Mouse (Mus musculus): ENCODE results near the gene Zfp64. TPM values are rescaled to one million over a fixed set of nuclear protein-coding genes. Genes with fewer than 3 reads are reported as not detected.

The Zfp64 gene
- 25.1 and 25.8 TPM in 2 replicates for total RNA-seq (2012; rRNA removed)
- 20.0 and 22.2 TPM in 2 replicates for total RNA-seq (2014; rRNA removed)
- polyA plus RNA-seq (2012; ENCODE audit: insufficient read length, low read depth) = 31.4 and 37.0 TPM in 2 replicates

DNA sequence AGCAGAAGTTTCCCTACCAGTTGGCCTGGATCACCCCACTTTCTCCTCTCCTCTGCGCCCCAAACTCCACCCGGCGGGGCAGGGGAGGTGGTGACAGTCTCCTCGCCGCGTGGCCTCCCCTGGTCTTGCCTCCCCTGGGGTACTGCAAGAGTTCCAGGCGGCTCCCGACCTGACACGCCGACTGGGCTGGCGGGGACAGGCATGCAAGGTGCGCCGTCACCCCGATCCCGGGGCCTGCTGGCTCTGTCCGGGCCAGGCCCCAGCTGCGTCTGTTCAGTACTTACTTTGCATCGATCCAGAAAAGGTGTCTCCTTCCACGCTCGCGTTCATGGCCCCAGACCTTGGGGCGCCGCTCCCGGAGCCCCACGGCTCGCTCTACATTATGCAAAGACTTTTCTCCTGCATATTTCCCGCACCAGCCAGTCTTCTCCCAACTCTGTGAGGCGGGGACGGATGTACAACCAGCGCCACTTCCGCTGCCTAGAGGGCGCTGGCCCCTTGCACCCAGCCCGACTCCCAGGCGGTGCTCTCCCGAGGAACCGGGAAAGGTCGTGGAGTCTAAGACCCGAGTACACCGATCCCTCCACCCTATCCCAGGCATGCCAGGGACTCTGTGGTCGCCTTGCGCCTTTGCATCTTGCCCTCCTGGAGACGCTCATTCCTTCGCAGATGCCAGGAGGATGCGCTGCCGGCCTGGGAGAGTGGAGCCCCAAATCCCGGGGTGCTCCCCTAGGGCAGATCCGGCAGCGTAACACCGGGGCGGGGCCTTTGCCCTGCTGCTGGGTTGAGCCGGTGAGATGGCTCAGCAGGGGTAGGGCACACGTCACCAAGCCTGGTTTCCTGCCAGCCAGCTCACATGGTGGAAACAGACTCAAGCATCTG, at the start of gene Zfp64:
Zfp64 (minus strand) TSS at position 753 of the 882 bp plus-strand sequence.
- no peaks in the 10 kb centered on the region for H3K27me3 ChIP-seq (replicated peaks)
- H3K79me2 ChIP-seq (replicated peaks; ENCODE audit: control insufficient read depth, extremely low read depth, insufficient read depth, poor library complexity, severe bottlenecking) = peaks cover 26% of the 10 kb centered on the region
- H3K4me2 ChIP-seq (ENCODE audit: insufficient read depth, low read depth, poor library complexity, severe bottlenecking) = peak within 1 kb of the TSS; percentile 78
- peak; percentile 87 for DNase-seq (ENCODE audit: extremely low read depth)
- H3K9ac ChIP-seq (ENCODE audit: insufficient read depth, low read depth) = peak within 1 kb of the TSS; percentile 60
- peaks cover 18 to 27% of the 10 kb centered on the region in 2 experiments for H3K36me3 ChIP-seq (replicated peaks in 1 of 2; ENCODE audit: control insufficient read depth in 1 of 2, insufficient read depth in 1 of 2, low read length in 1 of 2)
- dilution Hi-C loops (cut with MboI; ENCODE audit: extremely low pct_ligation_motif_present, extremely low pct_unique_long_range_greater_than_20kb, low sequenced_read_pairs) (no loop called here), in situ Hi-C loops (cut with MboI; ENCODE audit: low pct_ligation_motif_present, low pct_unique_long_range_greater_than_20kb, low sequenced_read_pairs) (loop anchor here (25.0 kb wide), 3 partner anchors 1132 to 1557 kb away; no protein-coding TSS in a partner anchor)
- H3K27ac ChIP-seq (ENCODE audit: insufficient read depth, low read depth) = peak within 1 kb of the TSS; percentile 65
- peaks cover 3 to 26% of the 10 kb centered on the region in 2 experiments; a peak in 3 of 4 replicates for H3K4me1 ChIP-seq (ENCODE audit: control insufficient read depth in 1 of 2, insufficient read depth in 2 of 2)
- H3K9me3 ChIP-seq (replicated peaks; ENCODE audit: low read length) = no peaks in the 10 kb centered on the region
- peak within 1 kb of the TSS; percentile 86 to 98 (median 92) for H3K4me3 ChIP-seq (replicated peaks in 1 of 3; ENCODE audit: low read depth in 2 of 3, low read length in 2 of 3, poor library complexity in 1 of 3)
- TF ChIP-seq HCFC1 (IDR thresholded peaks at IDR 0.05; ENCODE audit: low read depth, low read length) = peak; percentile 70
- TF ChIP-seq SIN3A (IDR thresholded peaks at IDR 0.05; ENCODE audit: low read length) = peak; percentile 83
- peak; percentile 67 for TF ChIP-seq ELF1 (IDR thresholded peaks at IDR 0.05; ENCODE audit: low read depth, low read length)
- TF ChIP-seq ETS1 (conservative IDR thresholded peaks at IDR 0.05; ENCODE audit: low read depth, low read length) = peak; percentile 40
- peak; percentile 66; the same call in 1 of the 2 replicates for TF ChIP-seq MAX (IDR thresholded peaks at IDR 0.05; ENCODE audit: low read length)
- TF ChIP-seq ZKSCAN1 (IDR thresholded peaks at IDR 0.05; ENCODE audit: borderline replicate concordance, low read depth, low read length) = no peak
- TF ChIP-seq KAT2A (IDR thresholded peaks at IDR 0.05; ENCODE audit: insufficient replicate concordance, low read length) = 0 out of 2 replicates have a peak, but pooled peaks have one; percentile 59
- peak; percentile 78 for TF ChIP-seq IRF4 (IDR thresholded peaks at IDR 0.05; ENCODE audit: low read depth, low read length)
- TF ChIP-seq GABPA (IDR thresholded peaks at IDR 0.05; ENCODE audit: insufficient replicate concordance, low read depth, low read length) = no peak
- TF ChIP-seq UBTF (IDR thresholded peaks at IDR 0.05; ENCODE audit: low read depth, low read length) = peak; percentile 88; the same call in 1 of the 2 replicates
- TF ChIP-seq E2F4 (IDR thresholded peaks at IDR 0.05; ENCODE audit: insufficient replicate concordance, low read depth, low read length) = no peak
- TF ChIP-seq MYC (IDR thresholded peaks at IDR 0.05; ENCODE audit: low read depth, low read length) = peak; percentile 70; the same call in 1 of the 2 replicates
- no peak for TF ChIP-seq USF2 (conservative IDR thresholded peaks at IDR 0.05; ENCODE audit: low read depth, low read length)
- no peak for TF ChIP-seq CHD2 (IDR thresholded peaks at IDR 0.05; ENCODE audit: low read length)
- TF ChIP-seq SMC3 (IDR thresholded peaks at IDR 0.05; ENCODE audit: low read depth, low read length) = no peak
- TF ChIP-seq MAFK (IDR thresholded peaks at IDR 0.05; ENCODE audit: insufficient replicate concordance, low read length) = no peak
- TF ChIP-seq PAX5 (IDR thresholded peaks at IDR 0.05; ENCODE audit: low read length) = no peak
- TF ChIP-seq CTCF (conservative IDR thresholded peaks at IDR 0.05 in 1 of 2, IDR thresholded peaks at IDR 0.05 in 1 of 2; ENCODE audit: low read depth in 2 of 2, low read length in 2 of 2) = peak; percentile 9 to 69; a peak in 2 of 4 replicates
- 0 out of 2 replicates have a peak, but pooled peaks have one; percentile 31 for TF ChIP-seq MAZ (IDR thresholded peaks at IDR 0.05; ENCODE audit: low read depth, low read length)
- no peak for TF ChIP-seq USF1 (IDR thresholded peaks at IDR 0.05; ENCODE audit: low read depth, low read length)
- no peak for TF ChIP-seq RAD21 (IDR thresholded peaks at IDR 0.05; ENCODE audit: low read depth, low read length)
- TF ChIP-seq BHLHE40 (IDR thresholded peaks at IDR 0.05; ENCODE audit: low read depth, low read length) = peak; percentile 36; the same call in 1 of the 2 replicates
- no peak for TF ChIP-seq JUND (conservative IDR thresholded peaks at IDR 0.05; ENCODE audit: low read depth, low read length)
- TF ChIP-seq TBP (conservative IDR thresholded peaks at IDR 0.05; ENCODE audit: low read depth, low read length) = no peak; the same call in 1 of the 2 replicates
- no peak for TF ChIP-seq MEF2A (IDR thresholded peaks at IDR 0.05; ENCODE audit: borderline replicate concordance, low read depth, low read length)
- TF ChIP-seq POLR2AphosphoS2 (IDR thresholded peaks at IDR 0.05; ENCODE audit: low read depth, low read length) = peak; percentile 70; the same call in 1 of the 2 replicates
- no peak for TF ChIP-seq JUN (IDR thresholded peaks at IDR 0.05; ENCODE audit: insufficient read depth, low read depth, low read length)
- no peak for TF ChIP-seq NRF1 (IDR thresholded peaks at IDR 0.05; ENCODE audit: low read depth, low read length)
- TF ChIP-seq CHD1 (IDR thresholded peaks at IDR 0.05; ENCODE audit: low read depth, low read length) = no peak
- no peak for TF ChIP-seq EP300 (IDR thresholded peaks at IDR 0.05; ENCODE audit: low read length)
- no peak; the same call in 1 of the 2 replicates for TF ChIP-seq ZNF384 (IDR thresholded peaks at IDR 0.05; ENCODE audit: low read depth, low read length)
- TF ChIP-seq RCOR1 (conservative IDR thresholded peaks at IDR 0.05; ENCODE audit: low read depth, low read length) = no peak
- TF ChIP-seq POLR2A (IDR thresholded peaks at IDR 0.05; ENCODE audit: low read depth, low read length) = peak; percentile 75
- no peak for TF ChIP-seq ZC3H11A (IDR thresholded peaks at IDR 0.05; ENCODE audit: low read depth, low read length)
- peak; percentile 72 for TF ChIP-seq TCF12 (IDR thresholded peaks at IDR 0.05; ENCODE audit: low read depth, low read length)
- no peak for TF ChIP-seq NELFE (IDR thresholded peaks at IDR 0.05; ENCODE audit: low read depth, low read length)
- peak; percentile 62 for TF ChIP-seq MXI1 (IDR thresholded peaks at IDR 0.05; ENCODE audit: low read depth, low read length)

All from CH12.LX (cell line).